ENCODE assay signal across 27 mouse cellular contexts in genomic region chr2:3729586-3729985, GRCm38 (mm10).
DNase-seq lines count a peak whose midpoint lies in the region; ATAC-seq and TF ChIP-seq lines count a peak whose summit lies in the region.
"Had no signal": no experiment of that assay in that cellular context is flagged by ENCODE, and none has a peak within 500 bp of the region (broad histone marks: within the 10 kb centered on the region; RNA-seq: fewer than 3 reads in every experiment).

No protein-coding gene starts in this region.

- H3K27ac ChIP-seq in heart, embryonic 16.5 days (ENCODE audit: low read length), result peak overlapping the region; percentile 25
- 0 out of 2 replicates have a peak overlapping the region, but pooled peaks have one; percentile 19 for H3K27ac ChIP-seq in thymus, adult 2 months (ENCODE audit: control insufficient read depth, insufficient read depth, low read length)
- peak overlapping the region; percentile 22; the same call in 1 of the 2 replicates for H3K27ac ChIP-seq in kidney, embryonic 16.5 days (ENCODE audit: low read length)
- peak overlapping the region; percentile 37; the same call in 1 of the 2 replicates for H3K27ac ChIP-seq in small intestine, adult 2 months (ENCODE audit: insufficient read depth, low read depth, low read length)
- H3K27ac ChIP-seq: forebrain, embryonic 13.5 days; hindbrain, embryonic 13.5 days; limb, embryonic 15.5 days; liver, embryonic 13.5 days; midbrain, embryonic 12.5 days; neural tube, embryonic 12.5 days had no signal

- H3K9me3 ChIP-seq in heart, embryonic 16.5 days (replicated peaks; ENCODE audit: control insufficient read depth, low read length), result no peaks in the 10 kb centered on the region
- no peaks in the 10 kb centered on the region for H3K9me3 ChIP-seq in kidney, embryonic 16.5 days (ENCODE audit: low read length)
- H3K9me3 ChIP-seq: forebrain, embryonic 13.5 days; heart, embryonic 15.5 days; hindbrain, embryonic 13.5 days; limb, embryonic 10.5 days; limb, embryonic 15.5 days; liver, embryonic 13.5 days; megakaryocyte, embryonic 14.5 days; midbrain, embryonic 12.5 days; neural tube, embryonic 12.5 days had no signal

- peaks cover 50% of the 10 kb centered on the region for H3K4me1 ChIP-seq in heart, embryonic 16.5 days (ENCODE audit: control insufficient read depth, insufficient read depth, low read length)
- peaks cover 48% of the 10 kb centered on the region for H3K4me1 ChIP-seq in thymus, adult 2 months (replicated peaks; ENCODE audit: control insufficient read depth, insufficient read depth, low read length)
- peaks cover 36% of the 10 kb centered on the region for H3K4me1 ChIP-seq in kidney, embryonic 16.5 days (ENCODE audit: insufficient read depth, low read length)
- peaks cover 5% of the 10 kb centered on the region; the same call in 1 of the 2 replicates for H3K4me1 ChIP-seq in small intestine, adult 2 months (ENCODE audit: control insufficient read depth, insufficient read depth, insufficient read length, low read length)

- ATAC-seq in heart, embryonic 16.5 days (replicated peaks; ENCODE audit: extremely low read depth, insufficient read depth, low FRiP score), result no peak
- no peak for ATAC-seq in kidney, embryonic 16.5 days (ENCODE audit: low FRiP score, low TSS enrichment)
- ATAC-seq: forebrain, embryonic 13.5 days; intestine, embryonic 16.5 days; lung, postnatal 0 days had no signal

- no peak for TF ChIP-seq CTCF in thymus, adult 2 months (IDR thresholded peaks at IDR 0.05; ENCODE audit: borderline replicate concordance, control insufficient read depth, extremely low read depth, insufficient read depth, low read length, poor library complexity)
- no peak for TF ChIP-seq CTCF in small intestine, adult 2 months (IDR thresholded peaks at IDR 0.05; ENCODE audit: extremely low read depth, insufficient read length, insufficient replicate concordance, low read depth, low read length)

- no peak overlapping the region for H3K9ac ChIP-seq in heart, embryonic 16.5 days (ENCODE audit: low read length)
- no peak overlapping the region for H3K9ac ChIP-seq in kidney, embryonic 16.5 days (replicated peaks; ENCODE audit: low read length)
- H3K9ac ChIP-seq: forebrain, embryonic 13.5 days; heart, embryonic 15.5 days; hindbrain, embryonic 13.5 days; limb, embryonic 15.5 days; liver, embryonic 13.5 days; midbrain, embryonic 12.5 days; neural tube, embryonic 12.5 days had no signal

- H3K4me3 ChIP-seq in heart, embryonic 16.5 days (ENCODE audit: low read length), result no peak overlapping the region
- no peak overlapping the region for H3K4me3 ChIP-seq in thymus, adult 2 months (ENCODE audit: control insufficient read depth, insufficient read depth, low read length)
- no peak overlapping the region for H3K4me3 ChIP-seq in kidney, embryonic 16.5 days (ENCODE audit: low read length)
- H3K4me3 ChIP-seq in small intestine, adult 2 months (ENCODE audit: low read depth, low read length), result no peak overlapping the region
- H3K4me3 ChIP-seq: forebrain, embryonic 13.5 days; heart, embryonic 15.5 days; hindbrain, embryonic 13.5 days; limb, embryonic 10.5 days; limb, embryonic 15.5 days; liver, embryonic 13.5 days; megakaryocyte, embryonic 14.5 days; midbrain, embryonic 12.5 days; myocyte; neural tube, embryonic 12.5 days had no signal

- no peaks in the 10 kb centered on the region for H3K27me3 ChIP-seq in heart, embryonic 16.5 days (ENCODE audit: control insufficient read depth, insufficient read depth, low read length)
- no peaks in the 10 kb centered on the region for H3K27me3 ChIP-seq in thymus, adult 2 months (ENCODE audit: control insufficient read depth, insufficient read depth, low read length)
- no peaks in the 10 kb centered on the region for H3K27me3 ChIP-seq in kidney, embryonic 16.5 days (ENCODE audit: insufficient read depth, low read length)
- no peaks in the 10 kb centered on the region for H3K27me3 ChIP-seq in small intestine, adult 2 months (ENCODE audit: control insufficient read depth, insufficient read depth, low read length)
- H3K27me3 ChIP-seq: forebrain, embryonic 13.5 days; heart, embryonic 15.5 days; hindbrain, embryonic 13.5 days; limb, embryonic 15.5 days; liver, embryonic 13.5 days; megakaryocyte, embryonic 14.5 days; midbrain, embryonic 12.5 days; neural tube, embryonic 12.5 days had no signal

- no peak overlapping the region for H3K4me2 ChIP-seq in heart, embryonic 16.5 days (ENCODE audit: low read depth, low read length)
- H3K4me2 ChIP-seq in kidney, embryonic 16.5 days (replicated peaks; ENCODE audit: low read depth, low read length), result no peak overlapping the region
- H3K4me2 ChIP-seq: forebrain, embryonic 13.5 days; heart, embryonic 15.5 days; hindbrain, embryonic 13.5 days; limb, embryonic 15.5 days; liver, embryonic 13.5 days; midbrain, embryonic 12.5 days; neural tube, embryonic 12.5 days had no signal

- WGBS in heart, embryonic 16.5 days, result 47% methylated on average over 3 of the region's 3 CpGs
- WGBS in thymus, adult 2 months, result 84% methylated on average over 3 of the region's 3 CpGs
- WGBS in kidney, embryonic 16.5 days, result 73% methylated on average over 3 of the region's 3 CpGs
- WGBS in small intestine, adult 2 months, result 83% methylated on average over 3 of the region's 3 CpGs

- no peak for TF ChIP-seq POLR2A in thymus, adult 2 months (IDR thresholded peaks at IDR 0.05; ENCODE audit: control insufficient read depth, extremely low read depth, insufficient read depth, low read length, poor library complexity)
- TF ChIP-seq POLR2A in small intestine, adult 2 months (IDR thresholded peaks at IDR 0.05; ENCODE audit: low read depth, low read length), result no peak

- no peak for DNase-seq in heart, adult 18-20 months
- DNase-seq in thymus, adult 2 months, result no peak
- DNase-seq in thymus, postnatal 36 days, result no peak
- no peak for DNase-seq in layer of hippocampus, postnatal 14 days (ENCODE audit: low spot score in 2 of 2)
- DNase-seq: adrenal gland, postnatal 36 days; cerebellum, adult 2 months; cerebellum, postnatal 14 days; gastrocnemius, postnatal 14 days; heart, postnatal 36 days; liver, embryonic 13.5 days; lung, adult 18-20 months; lung, postnatal 4 days; right cerebral cortex, adult 18-20 months had no signal

- no peaks in the 10 kb centered on the region for H3K36me3 ChIP-seq in heart, embryonic 16.5 days (ENCODE audit: control insufficient read depth, insufficient read depth)
- no peaks in the 10 kb centered on the region for H3K36me3 ChIP-seq in thymus, adult 2 months (ENCODE audit: control insufficient read depth, insufficient read depth, low read length)
- H3K36me3 ChIP-seq in kidney, embryonic 16.5 days (ENCODE audit: insufficient read depth, low read length), result no peaks in the 10 kb centered on the region
- H3K36me3 ChIP-seq in small intestine, adult 2 months (ENCODE audit: control insufficient read depth, insufficient read depth, low read length), result no peaks in the 10 kb centered on the region
- H3K36me3 ChIP-seq: heart, embryonic 15.5 days; hindbrain, embryonic 13.5 days; limb, embryonic 10.5 days; limb, embryonic 15.5 days; liver, embryonic 13.5 days; midbrain, embryonic 12.5 days; neural tube, embryonic 12.5 days had no signal
